Mouse (Mus musculus) urinary bladder, adult 2 months (tissue): Measurements from ENCODE around the gene Piwil4. TPM values are rescaled to one million over a fixed set of nuclear protein-coding genes. Genes with fewer than 3 reads are reported as not detected.
"Not testable (repeated sequence)": the region's sequence is repeated elsewhere in the genome, so short reads cannot be mapped to it uniquely, and the experiment has no call there.

ENCODE experiments used
- DNase-seq: peaks from one replicate; pipeline ENCODE4 v3.0.0; 2022; ENCODE audit warnings: low spot score
- polyA plus RNA-seq: library from polyadenylated mRNA; depleted of rRNA; stranded (reverse); fragments of >200 nt; gene quantifications from 2 replicates; pipeline ENCODE4 v1.2.3, GENCODE M21; 2012; rRNA removed

Piwil4 gene
- polyA plus RNA-seq, 1 experiment: 0.67 TPM

DNA sequence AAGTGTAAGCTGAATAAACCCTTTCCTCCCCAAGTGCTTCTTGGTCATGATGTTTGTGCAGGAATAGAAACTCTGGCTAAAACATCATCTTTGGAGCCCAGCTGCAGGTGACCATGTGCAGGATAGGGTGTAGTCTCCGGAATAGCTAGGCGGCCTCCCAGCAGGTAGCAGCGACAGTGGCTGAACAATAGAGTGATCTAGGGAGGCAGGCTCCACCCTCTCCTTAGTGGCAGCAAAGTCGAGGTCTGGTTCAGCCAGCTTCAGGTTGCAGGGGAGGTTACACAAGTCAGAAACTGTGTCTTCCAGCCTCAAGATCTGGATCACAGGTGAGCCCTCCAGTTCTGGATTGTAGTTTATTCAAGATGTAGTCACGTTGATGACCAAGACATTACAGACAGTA is 68.6 kb downstream of the Piwil4 start:
- DNase-seq: not testable (repeated sequence)

DNA sequence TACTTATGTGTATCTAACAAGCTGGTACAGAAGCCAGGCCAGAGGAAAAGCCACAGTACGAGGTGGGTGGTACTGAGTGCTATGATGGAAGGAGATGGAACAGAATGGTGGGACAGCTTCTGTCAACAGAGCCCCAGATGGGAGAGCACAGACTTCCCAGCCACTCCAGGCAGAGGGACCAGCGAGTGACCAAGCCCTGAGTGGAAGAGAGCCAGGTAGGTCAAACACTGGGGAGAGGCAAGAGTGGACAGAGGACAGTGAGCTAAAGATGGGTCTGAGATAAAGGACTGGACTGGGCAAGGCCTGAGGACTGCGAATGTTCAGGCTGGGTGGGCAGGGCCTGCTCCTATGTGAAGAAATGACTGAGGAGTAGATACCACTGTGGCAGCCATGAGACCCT is 72.2 kb downstream of the Piwil4 start:
- DNase-seq: no peak

DNA sequence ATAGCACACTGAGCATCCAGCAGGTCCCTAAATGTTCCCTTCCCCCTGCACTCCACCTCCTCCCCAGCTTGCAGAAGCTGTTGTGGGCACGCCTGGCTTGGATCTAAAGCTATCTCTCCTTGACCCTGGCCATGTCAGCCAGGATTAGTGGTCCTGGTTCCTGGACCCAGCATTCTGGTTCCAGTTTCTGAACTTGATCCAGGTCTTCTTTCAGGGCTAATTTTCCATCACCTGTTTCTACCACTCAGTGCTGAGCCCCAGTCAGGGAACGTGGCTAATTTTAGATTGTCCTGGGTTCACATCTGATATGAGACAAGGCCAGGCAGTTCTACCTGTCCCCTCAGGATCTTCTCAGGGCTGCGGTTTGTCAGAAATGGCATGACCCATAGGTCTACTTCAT is 74.5 kb downstream of the Piwil4 start:
- no peak for DNase-seq

DNA sequence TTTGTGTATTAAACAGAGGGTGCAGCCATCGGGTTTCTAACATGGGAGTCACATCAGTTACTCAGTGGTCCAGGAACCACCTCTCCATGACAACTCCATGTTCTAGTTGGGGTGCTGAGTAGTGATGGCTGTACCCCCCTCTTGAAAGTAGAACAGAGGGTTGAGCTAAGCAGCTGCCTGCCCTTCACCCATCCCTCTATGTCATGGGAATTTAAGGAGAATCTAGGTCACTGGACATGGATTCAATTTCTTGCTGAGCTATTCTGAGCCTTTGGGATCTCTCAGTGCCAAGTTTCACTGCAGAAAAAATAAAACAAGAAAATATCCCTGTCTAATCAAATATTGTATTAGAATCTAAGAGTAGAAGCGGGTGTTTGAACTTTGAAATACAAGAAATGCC is 76.9 kb downstream of the Piwil4 start:
- no peak for DNase-seq

DNA sequence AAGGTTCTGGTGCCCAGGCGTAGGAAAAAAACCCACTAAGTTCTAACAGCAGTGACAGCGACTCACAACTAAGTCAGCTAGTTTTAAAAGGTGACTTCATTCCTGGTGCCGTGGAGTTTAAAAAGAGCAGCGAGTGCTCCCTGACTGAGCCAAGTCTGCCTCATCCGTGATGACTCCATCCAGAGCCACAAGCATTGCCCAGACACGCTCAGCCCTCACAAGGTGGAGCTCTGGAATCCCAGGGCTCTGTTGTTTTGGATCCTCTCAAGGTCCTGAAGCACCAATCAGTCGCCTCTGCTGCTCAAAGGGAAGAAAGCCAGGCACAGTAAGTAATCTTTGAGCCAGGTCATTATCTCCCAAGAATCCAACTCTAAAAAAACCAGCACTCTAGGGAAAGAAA is 77.7 kb downstream of the Piwil4 start:
- DNase-seq: no peak

DNA sequence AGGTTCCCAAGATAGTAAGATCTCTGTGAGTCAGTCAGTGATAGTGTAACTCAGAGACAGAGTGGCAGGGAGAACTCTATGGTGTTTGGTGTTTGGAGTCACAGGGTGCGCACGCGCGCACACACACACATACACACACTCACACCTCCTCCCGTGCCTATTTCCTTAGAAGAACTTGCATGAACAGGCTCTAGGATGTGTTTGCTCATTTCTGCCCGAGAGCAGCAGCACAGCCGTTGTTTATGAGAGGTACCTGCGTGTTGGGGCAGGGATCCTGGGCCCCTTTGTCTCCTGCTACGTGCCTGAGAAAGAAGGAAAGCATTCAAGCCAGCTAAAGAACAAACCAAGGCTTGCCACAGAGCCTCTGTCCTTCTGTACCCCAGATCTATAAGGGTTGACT is 78.4 kb downstream of the Piwil4 start:
- DNase-seq: no peak

DNA sequence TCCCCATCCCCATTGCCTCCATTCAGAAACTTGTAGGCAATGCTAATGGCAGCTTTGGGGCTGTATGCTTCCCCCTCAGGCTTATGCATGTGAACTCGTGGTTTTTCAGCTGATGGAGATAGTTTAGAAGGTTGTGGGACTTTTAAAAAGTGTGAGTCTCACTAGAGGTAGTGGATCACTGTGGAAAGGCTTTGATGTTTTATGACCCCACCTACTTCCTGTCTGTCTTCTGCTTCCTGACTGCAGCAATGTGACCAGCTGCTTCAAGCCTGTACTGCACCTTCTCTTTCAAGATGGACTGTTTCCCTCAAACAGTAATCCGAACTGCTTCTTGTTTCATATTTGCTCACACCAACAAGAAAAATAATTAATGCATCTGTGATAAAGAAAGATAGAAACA is 82.6 kb downstream of the Piwil4 start:
- DNase-seq: no peak

DNA sequence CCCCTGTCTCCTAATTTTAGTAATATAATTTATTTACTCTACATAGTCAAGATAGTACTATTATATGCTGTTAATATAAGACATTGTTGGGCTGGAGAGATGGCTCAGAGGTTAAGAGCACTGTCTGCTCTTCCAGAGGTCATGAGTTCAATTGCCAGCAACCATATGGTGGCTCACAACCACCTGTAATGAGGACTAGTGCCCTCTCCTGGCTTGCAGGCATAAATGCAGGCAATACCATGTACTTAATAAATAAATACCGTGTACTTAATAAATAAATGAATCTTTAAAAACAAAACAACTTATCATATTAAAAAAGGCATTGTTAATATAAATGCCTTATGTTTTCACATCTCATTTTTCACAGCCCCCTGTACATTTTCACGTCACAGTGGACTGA is 86.5 kb downstream of the Piwil4 start:
- no peak for DNase-seq

DNA sequence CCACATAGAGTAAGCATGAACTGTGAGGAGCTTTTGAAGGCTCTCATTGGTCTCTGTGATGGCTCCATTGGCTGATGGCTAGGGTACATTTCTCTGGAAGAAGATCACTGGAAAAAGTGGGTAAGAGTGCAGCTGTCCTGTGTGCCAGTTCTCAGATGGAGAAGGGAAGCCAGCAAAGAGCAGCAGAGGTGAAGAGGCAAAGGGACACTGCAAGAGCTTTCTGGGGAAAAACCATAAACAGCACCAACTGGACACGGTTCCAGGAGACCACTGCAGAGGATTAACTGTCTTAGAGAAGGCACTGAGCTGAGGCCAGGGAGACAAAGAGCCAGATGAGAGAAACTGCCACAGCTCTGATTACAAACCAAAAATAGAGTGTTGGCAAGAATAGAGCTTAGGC is 87.8 kb downstream of the Piwil4 start:
- no peak for DNase-seq

DNA sequence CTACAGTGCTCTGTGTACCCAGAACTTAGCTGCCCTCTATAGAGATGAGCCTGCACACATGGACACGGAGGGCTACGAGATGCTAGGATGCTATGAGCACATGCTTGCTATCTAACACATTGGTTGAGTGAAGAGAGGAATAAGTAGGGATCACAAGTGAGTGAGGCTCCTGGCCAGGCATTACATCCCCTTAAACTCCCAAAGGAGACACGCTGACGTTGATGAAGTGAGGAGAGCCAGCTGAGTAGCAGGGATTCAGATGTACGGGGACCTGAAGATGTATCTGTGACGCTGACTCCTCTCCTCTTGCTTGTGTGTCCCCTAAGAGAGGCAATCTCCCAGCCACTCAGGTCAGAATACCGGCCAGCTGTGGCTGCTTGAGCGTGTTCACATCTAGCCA is 92.7 kb downstream of the Piwil4 start:
- no peak for DNase-seq

DNA sequence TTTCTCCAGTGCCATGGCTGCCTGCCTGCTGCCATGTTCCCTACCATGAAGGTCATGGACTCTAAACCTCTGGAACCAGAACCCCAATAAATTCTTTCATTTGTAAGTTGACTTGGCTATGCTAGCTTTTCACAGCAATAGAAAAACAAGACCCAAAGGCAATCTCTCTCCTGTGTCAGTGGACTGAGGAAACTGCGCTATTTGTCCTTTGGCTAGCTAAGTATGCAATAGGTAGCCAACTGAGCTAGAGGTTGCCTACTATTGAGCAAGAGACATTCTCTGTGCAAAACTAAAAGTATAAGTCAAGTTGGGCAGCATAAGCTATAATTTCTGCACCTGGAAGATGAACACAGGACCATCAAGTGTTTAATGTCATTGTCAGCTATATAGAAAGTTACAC is 93.9 kb downstream of the Piwil4 start:
- DNase-seq: no peak

Other genes starting within 250 kb of the Piwil4 start
- gene Kdm4d, start 240.3 kb downstream of the Piwil4 start, polyA plus RNA-seq: 0.19 and 0.27 TPM in 2 replicates
- 107 and 118 TPM in 2 replicates for gene Cwc15, start 240.1 kb downstream of the Piwil4 start, polyA plus RNA-seq
- 21.7 and 32.7 TPM in 2 replicates for gene Amotl1, start 95.7 kb downstream of the Piwil4 start, polyA plus RNA-seq
- 5.1 and 5.2 TPM in 2 replicates for gene Fut4, start 11.7 kb upstream of the Piwil4 start, polyA plus RNA-seq
- gene 1700012B09Rik, start 30.3 kb upstream of the Piwil4 start, polyA plus RNA-seq: not detected in 2 replicates
- 8.6 and 9.3 TPM in 2 replicates for gene Mre11a, start 43.9 kb upstream of the Piwil4 start, polyA plus RNA-seq
- 18.0 and 18.9 TPM in 2 replicates for gene Ankrd49, start 44.1 kb upstream of the Piwil4 start, polyA plus RNA-seq
- gene Gpr83, start 119.5 kb upstream of the Piwil4 start, polyA plus RNA-seq: 0.01 TPM in 1 of 2 replicates, not detected in the other
- 0.14 and 0.15 TPM in 2 replicates for gene Izumo1r, start 163.2 kb upstream of the Piwil4 start, polyA plus RNA-seq